Mouse (Mus musculus) neural tube, embryonic 10.5 days (tissue): ENCODE data around the gene Get4.

ENCODE experiments used
- DNase-seq: peaks from one replicate; pipeline ENCODE4 v3.0.0-alpha.2; 2017; ENCODE audit warnings: low spot score; ENCODE audit errors: extremely low spot score

Get4 gene

GRCm38 (mm10) chr5:139241022-139241761, 10.9 kb upstream of the Get4 start:
- DNase-seq: no peak

- DNase-seq: no peak
Measured at GRCm38 (mm10) chr5:139243384-139243783, 8.7 kb upstream of the Get4 start.

- DNase-seq: no peak
Measured at GRCm38 (mm10) chr5:139247767-139248166, 4.4 kb upstream of the Get4 start.

GRCm38 (mm10) chr5:139248846-139249245, 3.3 kb upstream of the Get4 start:
- no peak for DNase-seq

- DNase-seq: no peak
Measured at GRCm38 (mm10) chr5:139251279-139251678, 845 bp upstream of the Get4 start.

- DNase-seq: no peak
Measured at GRCm38 (mm10) chr5:139251736-139252080, 416 bp upstream of the Get4 start.

- DNase-seq: no peak
Measured at GRCm38 (mm10) chr5:139252910-139253245, 754 bp downstream of the Get4 start.

GRCm38 (mm10) chr5:139253301-139253741, 1.2 kb downstream of the Get4 start:
- no peak for DNase-seq

- DNase-seq: no peak
Measured at GRCm38 (mm10) chr5:139254938-139255337, 2.8 kb downstream of the Get4 start.

- no peak for DNase-seq
Measured at GRCm38 (mm10) chr5:139255777-139256176, 3.7 kb downstream of the Get4 start.

- DNase-seq: no peak
Measured at GRCm38 (mm10) chr5:139256211-139256765, 4.2 kb downstream of the Get4 start.

GRCm38 (mm10) chr5:139257265-139257664, 5.1 kb downstream of the Get4 start:
- no peak for DNase-seq

GRCm38 (mm10) chr5:139257818-139258217, 5.7 kb downstream of the Get4 start:
- no peak for DNase-seq

GRCm38 (mm10) chr5:139258371-139259035, 6.4 kb downstream of the Get4 start:
- no peak for DNase-seq

GRCm38 (mm10) chr5:139259853-139260252, 7.7 kb downstream of the Get4 start:
- no peak for DNase-seq

GRCm38 (mm10) chr5:139261403-139261802, 9.3 kb downstream of the Get4 start:
- DNase-seq: no peak

- DNase-seq: no peak
Measured at GRCm38 (mm10) chr5:139267661-139268060, 15.5 kb downstream of the Get4 start.

- DNase-seq: no peak
Measured at GRCm38 (mm10) chr5:139270806-139271521, 18.8 kb downstream of the Get4 start.

- no peak for DNase-seq
Measured at GRCm38 (mm10) chr5:139271994-139272554, 19.9 kb downstream of the Get4 start.

- no peak for DNase-seq
Measured at GRCm38 (mm10) chr5:139277287-139277686, 25.2 kb downstream of the Get4 start.

- DNase-seq: no peak
Measured at GRCm38 (mm10) chr5:139281373-139282112, 29.4 kb downstream of the Get4 start.
